Mouse (Mus musculus) splenic B cell, adult 2 months (primary cell): ENCODE data around the gene Mlxip.

Source experiments
- DNase-seq: peaks from one replicate; pipeline ENCODE4 v3.0.0-alpha.2; 2011; ENCODE audit warnings: low read depth, low spot score
- H3K27me3 ChIP-seq: 2 replicates; pipeline ENCODE4 v1.6.1; 2012; ENCODE audit warnings: mild to moderate bottlenecking, low read length, moderate library complexity, mixed read lengths; ENCODE audit not compliant: control insufficient read depth, poor library complexity, insufficient read depth, severe bottlenecking
- H3K36me3 ChIP-seq: 2 replicates; pipeline ENCODE4 v1.6.1; 2012; ENCODE audit warnings: mild to moderate bottlenecking, low read length, moderate library complexity, mixed read lengths; ENCODE audit not compliant: control insufficient read depth, poor library complexity, insufficient read depth, severe bottlenecking

Mlxip gene

GRCm38 (mm10) chr5:123394303-123394956, at the start of gene Mlxip:
Gene Mlxip (plus strand): TSS chr5:123394798.
- peak; percentile 92 for DNase-seq
- H3K36me3 ChIP-seq, result no peaks in the 10 kb centered on the region
- H3K27me3 ChIP-seq, result no peaks in the 10 kb centered on the region

GRCm38 (mm10) chr5:123344963-123345852, 49.4 kb upstream of the Mlxip start:
- Histone ChIP-seq H3K36me3 (no peaks in the 10 kb centered on the region), H3K27me3 (no peaks in the 10 kb centered on the region)
- DNase-seq, result peak; percentile 58

- Histone ChIP-seq H3K36me3 (no peaks in the 10 kb centered on the region), H3K27me3 (no peaks in the 10 kb centered on the region)
- DNase-seq, result peak; percentile 56
Measured at GRCm38 (mm10) chr5:123345853-123346654, 48.5 kb upstream of the Mlxip start.

GRCm38 (mm10) chr5:123346701-123347270, 47.8 kb upstream of the Mlxip start:
- Histone ChIP-seq H3K36me3 (no peaks in the 10 kb centered on the region), H3K27me3 (no peaks in the 10 kb centered on the region)
- no peak for DNase-seq

- H3K27me3 ChIP-seq, result no peaks in the 10 kb centered on the region
- H3K36me3 ChIP-seq, result no peaks in the 10 kb centered on the region; the same call in none of the 2 replicates
- DNase-seq, result no peak
Measured at GRCm38 (mm10) chr5:123347985-123348384, 46.6 kb upstream of the Mlxip start.

GRCm38 (mm10) chr5:123350386-123350785, 44.2 kb upstream of the Mlxip start:
- peak; percentile 76 for DNase-seq
- Histone ChIP-seq H3K27me3 (no peaks in the 10 kb centered on the region), H3K36me3 (no peaks in the 10 kb centered on the region; the same call in none of the 2 replicates)

- Histone ChIP-seq H3K36me3 (peaks cover 7% of the 10 kb centered on the region), H3K27me3 (no peaks in the 10 kb centered on the region)
- DNase-seq, result no peak
Measured at GRCm38 (mm10) chr5:123355918-123356317, 38.7 kb upstream of the Mlxip start.

- no peaks in the 10 kb centered on the region for H3K27me3 ChIP-seq
- DNase-seq, result no peak
- peaks cover 7% of the 10 kb centered on the region for H3K36me3 ChIP-seq
Measured at GRCm38 (mm10) chr5:123357253-123357652, 37.3 kb upstream of the Mlxip start.

GRCm38 (mm10) chr5:123359431-123359830, 35.2 kb upstream of the Mlxip start:
- Histone ChIP-seq H3K27me3 (no peaks in the 10 kb centered on the region), H3K36me3 (peaks cover 7% of the 10 kb centered on the region)
- no peak for DNase-seq

GRCm38 (mm10) chr5:123362911-123363310, 31.7 kb upstream of the Mlxip start:
- peaks cover 6% of the 10 kb centered on the region; the same call in 1 of the 2 replicates for H3K36me3 ChIP-seq
- no peaks in the 10 kb centered on the region for H3K27me3 ChIP-seq
- no peak for DNase-seq

- Histone ChIP-seq H3K27me3 (no peaks in the 10 kb centered on the region), H3K36me3 (peaks cover 6% of the 10 kb centered on the region; the same call in 1 of the 2 replicates)
- DNase-seq, result no peak
Measured at GRCm38 (mm10) chr5:123364302-123364971, 30.2 kb upstream of the Mlxip start.

- Histone ChIP-seq H3K27me3 (no peaks in the 10 kb centered on the region), H3K36me3 (peaks cover 26% of the 10 kb centered on the region)
- DNase-seq, result peak; percentile 77
Measured at GRCm38 (mm10) chr5:123368869-123369488, 25.6 kb upstream of the Mlxip start.

- Histone ChIP-seq H3K36me3 (peaks cover 28% of the 10 kb centered on the region), H3K27me3 (no peaks in the 10 kb centered on the region)
- no peak for DNase-seq
Measured at GRCm38 (mm10) chr5:123370049-123370448, 24.5 kb upstream of the Mlxip start.
